Mouse (Mus musculus): ENCODE measurements at regions not wholly inside any gene's neighbourhood (a gene's known extent, or its start where the extent isn't known, plus 50 kb on each side); places are given as distances from the start of the nearest gene placed in this dataset.
A peak's percentile ranks its signal among the peaks of the same experiment; 100 is the strongest.

- Histone ChIP-seq H3K36me3 (ENCODE audit: insufficient read depth) (no peaks in the 10 kb centered on the region), H3K27ac (ENCODE audit: low read depth) (no peak overlapping the region), H3K9me3 (ENCODE audit: low read depth, low read length) (no peaks in the 10 kb centered on the region), H3K4me1 (ENCODE audit: insufficient read depth) (no peaks in the 10 kb centered on the region), H3K4me3 (ENCODE audit: low read depth, low read length) (no peak overlapping the region), H3K4me2 (no peak overlapping the region), H3K9ac (no peak overlapping the region), H3K27me3 (ENCODE audit: insufficient read depth, low read length) (no peaks in the 10 kb centered on the region)
- DNase-seq (no peak), ATAC-seq (ENCODE audit: insufficient read depth) (no peak)
- no peak for TF ChIP-seq CTCF (IDR thresholded peaks at IDR 0.05; ENCODE audit: low read depth)
Observed at GRCm38 (mm10) chr6:73676979-73677378, 207.5 kb upstream of the 4931417E11Rik start.

- no peak overlapping the region for H3K27ac ChIP-seq (ENCODE audit: low read depth)
- no peak for TF ChIP-seq CTCF (IDR thresholded peaks at IDR 0.05; ENCODE audit: low read depth)
- H3K27me3 ChIP-seq (ENCODE audit: insufficient read depth, low read length) = no peaks in the 10 kb centered on the region
- 31% methylated on average over 1 of the region's 1 CpGs for WGBS
- H3K9me3 ChIP-seq (ENCODE audit: low read depth, low read length) = no peaks in the 10 kb centered on the region
- no peaks in the 10 kb centered on the region for H3K4me1 ChIP-seq (ENCODE audit: insufficient read depth)
- DNase-seq (peak; percentile 5), ATAC-seq (ENCODE audit: insufficient read depth) (no peak)
- no peaks in the 10 kb centered on the region for H3K36me3 ChIP-seq (ENCODE audit: insufficient read depth)
- H3K4me2 ChIP-seq = no peak overlapping the region
- H3K9ac ChIP-seq = no peak overlapping the region
- H3K4me3 ChIP-seq (ENCODE audit: low read depth, low read length) = no peak overlapping the region
Observed at GRCm38 (mm10) chr6:73669401-73669800, 199.9 kb upstream of the 4931417E11Rik start.

GRCm38 (mm10) chr6:73658988-73659387 lies 189.5 kb upstream of the 4931417E11Rik start:
- no peaks in the 10 kb centered on the region for H3K4me1 ChIP-seq (ENCODE audit: insufficient read depth)
- H3K36me3 ChIP-seq (ENCODE audit: insufficient read depth) = no peaks in the 10 kb centered on the region
- no peaks in the 10 kb centered on the region for H3K9me3 ChIP-seq (ENCODE audit: low read depth, low read length)
- no peak overlapping the region for H3K4me3 ChIP-seq (ENCODE audit: low read depth, low read length)
- no peak overlapping the region for H3K27ac ChIP-seq (ENCODE audit: low read depth)
- H3K4me2 ChIP-seq = no peak overlapping the region
- DNase-seq = peak; percentile 29
- no peak for ATAC-seq (ENCODE audit: insufficient read depth)
- H3K27me3 ChIP-seq (ENCODE audit: insufficient read depth, low read length) = no peaks in the 10 kb centered on the region
- H3K9ac ChIP-seq = no peak overlapping the region
- TF ChIP-seq CTCF (IDR thresholded peaks at IDR 0.05; ENCODE audit: low read depth) = no peak
- WGBS = 63% methylated on average over 5 of the region's 5 CpGs

- H3K36me3 ChIP-seq (ENCODE audit: insufficient read depth) = no peaks in the 10 kb centered on the region
- no peaks in the 10 kb centered on the region for H3K4me1 ChIP-seq (ENCODE audit: insufficient read depth)
- WGBS = 31% methylated on average over 2 of the region's 2 CpGs
- no peaks in the 10 kb centered on the region for H3K9me3 ChIP-seq (ENCODE audit: low read depth, low read length)
- H3K4me2 ChIP-seq = no peak overlapping the region
- ATAC-seq (ENCODE audit: insufficient read depth) (no peak), DNase-seq (no peak)
- H3K4me3 ChIP-seq (ENCODE audit: low read depth, low read length) = no peak overlapping the region
- no peak overlapping the region for H3K9ac ChIP-seq
- no peak overlapping the region for H3K27ac ChIP-seq (ENCODE audit: low read depth)
- no peak for TF ChIP-seq CTCF (IDR thresholded peaks at IDR 0.05; ENCODE audit: low read depth)
- no peaks in the 10 kb centered on the region for H3K27me3 ChIP-seq (ENCODE audit: insufficient read depth, low read length)
Observed at GRCm38 (mm10) chr6:73645378-73645777, 175.9 kb upstream of the 4931417E11Rik start.

- H3K36me3 ChIP-seq (ENCODE audit: insufficient read depth) = no peaks in the 10 kb centered on the region
- no peak overlapping the region for H3K27ac ChIP-seq (ENCODE audit: low read depth)
- H3K4me3 ChIP-seq (ENCODE audit: low read depth, low read length) = no peak overlapping the region
- no peak for TF ChIP-seq CTCF (IDR thresholded peaks at IDR 0.05; ENCODE audit: low read depth)
- no peaks in the 10 kb centered on the region for H3K4me1 ChIP-seq (ENCODE audit: insufficient read depth)
- no peaks in the 10 kb centered on the region for H3K27me3 ChIP-seq (ENCODE audit: insufficient read depth, low read length)
- H3K9me3 ChIP-seq (ENCODE audit: low read depth, low read length) = no peaks in the 10 kb centered on the region
- DNase-seq (no peak), ATAC-seq (ENCODE audit: insufficient read depth) (no peak)
- no peak overlapping the region for H3K9ac ChIP-seq
- WGBS = 60% methylated on average over 2 of the region's 2 CpGs
- no peak overlapping the region for H3K4me2 ChIP-seq
Observed at GRCm38 (mm10) chr6:73644778-73645267, 175.4 kb upstream of the 4931417E11Rik start.

GRCm38 (mm10) chr6:73628600-73628999 lies 159.1 kb upstream of the 4931417E11Rik start:
- DNase-seq (no peak), ATAC-seq (ENCODE audit: insufficient read depth) (no peak)
- no peaks in the 10 kb centered on the region for H3K4me1 ChIP-seq (ENCODE audit: insufficient read depth)
- H3K4me2 ChIP-seq = no peak overlapping the region
- H3K9me3 ChIP-seq (ENCODE audit: low read depth, low read length) = no peaks in the 10 kb centered on the region
- H3K9ac ChIP-seq = no peak overlapping the region
- H3K27me3 ChIP-seq (ENCODE audit: insufficient read depth, low read length) = no peaks in the 10 kb centered on the region
- no peak overlapping the region for H3K4me3 ChIP-seq (ENCODE audit: low read depth, low read length)
- no peak overlapping the region for H3K27ac ChIP-seq (ENCODE audit: low read depth)
- H3K36me3 ChIP-seq (ENCODE audit: insufficient read depth) = no peaks in the 10 kb centered on the region
- 69% methylated on average over 1 of the region's 1 CpGs for WGBS
- TF ChIP-seq CTCF (IDR thresholded peaks at IDR 0.05; ENCODE audit: low read depth) = no peak

- TF ChIP-seq CTCF (IDR thresholded peaks at IDR 0.05; ENCODE audit: low read depth) = no peak
- no peak for ATAC-seq (ENCODE audit: insufficient read depth)
- Histone ChIP-seq H3K4me1 (ENCODE audit: insufficient read depth) (no peaks in the 10 kb centered on the region), H3K9ac (no peak overlapping the region), H3K4me2 (no peak overlapping the region), H3K27me3 (ENCODE audit: insufficient read depth, low read length) (no peaks in the 10 kb centered on the region), H3K9me3 (ENCODE audit: low read depth, low read length) (no peaks in the 10 kb centered on the region), H3K27ac (ENCODE audit: low read depth) (no peak overlapping the region), H3K4me3 (ENCODE audit: low read depth, low read length) (no peak overlapping the region), H3K36me3 (ENCODE audit: insufficient read depth) (no peaks in the 10 kb centered on the region)
- no peak for DNase-seq
- 68% methylated on average over 5 of the region's 5 CpGs for WGBS
Observed at GRCm38 (mm10) chr6:73626451-73626850, 157.0 kb upstream of the 4931417E11Rik start.

GRCm38 (mm10) chr6:73624211-73624610 lies 154.7 kb upstream of the 4931417E11Rik start:
- ATAC-seq (ENCODE audit: insufficient read depth) = no peak
- Histone ChIP-seq H3K9me3 (ENCODE audit: low read depth, low read length) (no peaks in the 10 kb centered on the region), H3K4me2 (no peak overlapping the region), H3K9ac (no peak overlapping the region), H3K4me1 (ENCODE audit: insufficient read depth) (no peaks in the 10 kb centered on the region), H3K36me3 (ENCODE audit: insufficient read depth) (no peaks in the 10 kb centered on the region), H3K4me3 (ENCODE audit: low read depth, low read length) (no peak overlapping the region), H3K27me3 (ENCODE audit: insufficient read depth, low read length) (no peaks in the 10 kb centered on the region), H3K27ac (ENCODE audit: low read depth) (no peak overlapping the region)
- no peak for TF ChIP-seq CTCF (IDR thresholded peaks at IDR 0.05; ENCODE audit: low read depth)
- DNase-seq = no peak
- 68% methylated on average over 1 of the region's 1 CpGs for WGBS

All from lung, embryonic 14.5 days (tissue).